In the genomic region with DNA sequence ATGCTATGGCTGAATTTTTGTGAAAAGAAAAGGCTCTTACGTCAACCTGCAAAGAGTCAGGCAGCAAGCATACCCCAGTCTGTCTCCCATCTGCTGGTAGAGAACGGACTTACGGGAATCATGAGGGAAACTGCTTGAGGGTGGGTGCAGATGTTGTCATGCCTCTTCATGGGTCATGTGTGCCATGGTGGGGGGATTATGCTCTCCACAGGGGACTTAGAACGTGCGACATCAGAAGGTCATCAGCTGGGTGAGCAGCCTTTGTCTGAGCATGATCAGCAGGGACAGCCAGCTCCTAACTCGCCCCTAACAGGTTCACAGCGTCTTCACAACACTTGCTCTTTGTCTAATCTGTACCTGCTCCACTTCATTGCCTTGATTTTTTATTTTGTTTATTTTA, we compare ENCODE assay signal across 35 mouse cellular contexts. TPM values are rescaled to one million over a fixed set of nuclear protein-coding genes. Genes with fewer than 3 reads are reported as not detected.
"Had no signal": no experiment of that assay in that cellular context is flagged by ENCODE, and none has a peak within 500 bp of the region (broad histone marks: within the 10 kb centered on the region; RNA-seq: fewer than 3 reads in every experiment).

No protein-coding gene starts in this region.

- H3K27ac ChIP-seq: heart, embryonic 13.5 days; heart, embryonic 15.5 days; hindbrain, embryonic 13.5 days; hindbrain, embryonic 15.5 days; hindbrain, postnatal 0 days; kidney, embryonic 15.5 days; kidney, postnatal 0 days; limb, embryonic 13.5 days; limb, embryonic 15.5 days; liver, embryonic 12.5 days; liver, embryonic 14.5 days had no signal

- H3K9ac ChIP-seq: heart, embryonic 13.5 days; heart, embryonic 15.5 days; hindbrain, embryonic 13.5 days; hindbrain, embryonic 15.5 days; kidney, embryonic 15.5 days; limb, embryonic 13.5 days; limb, embryonic 15.5 days; liver, embryonic 12.5 days; liver, embryonic 14.5 days had no signal

- H3K36me3 ChIP-seq: heart, embryonic 13.5 days; heart, embryonic 15.5 days; hindbrain, embryonic 13.5 days; hindbrain, embryonic 15.5 days; kidney, embryonic 15.5 days; limb, embryonic 13.5 days; limb, embryonic 15.5 days; liver, embryonic 12.5 days had no signal

- H3K27me3 ChIP-seq: heart, embryonic 15.5 days had no signal

- H3K4me2 ChIP-seq: heart, embryonic 11.5 days; heart, embryonic 13.5 days; heart, embryonic 15.5 days; hindbrain, embryonic 13.5 days; hindbrain, embryonic 15.5 days; kidney, embryonic 15.5 days; limb, embryonic 13.5 days; limb, embryonic 15.5 days; liver, embryonic 12.5 days had no signal

- H3K9me3 ChIP-seq: heart, embryonic 15.5 days; hindbrain, embryonic 15.5 days; kidney, embryonic 15.5 days; limb, embryonic 15.5 days; liver, embryonic 12.5 days had no signal

- H3K4me1 ChIP-seq: heart, embryonic 13.5 days; hindbrain, embryonic 15.5 days; kidney, embryonic 15.5 days; limb, embryonic 13.5 days; limb, embryonic 15.5 days; liver, embryonic 12.5 days had no signal

- ATAC-seq: hindbrain, postnatal 0 days; intestine, embryonic 16.5 days; liver, embryonic 12.5 days had no signal

- DNase-seq: gastrocnemius, postnatal 14 days; gastrocnemius, postnatal 36 days; heart, postnatal 14 days; heart, postnatal 36 days; kidney, adult 11 months; kidney, adult 2 months; kidney, adult 9 months; kidney, postnatal 14 days; kidney, postnatal 36 days; layer of hippocampus, adult 9-11 months; layer of hippocampus, postnatal 36 days; left cerebral cortex, postnatal 4 days had no signal

- H3K4me3 ChIP-seq: heart, embryonic 13.5 days; heart, embryonic 15.5 days; hindbrain, embryonic 13.5 days; hindbrain, embryonic 15.5 days; kidney, embryonic 15.5 days; limb, embryonic 13.5 days; limb, embryonic 15.5 days; liver, embryonic 12.5 days had no signal

RNA-seq across cellular contexts. Expression of a gene that starts 26.9 kb away (rescaled TPM):
- total RNA-seq: gastrocnemius, adult 18-20 months; gastrocnemius, adult 8-10 months; gastrocnemius, postnatal 14 days; gastrocnemius, postnatal 36 days; heart, adult 8-10 months; heart, postnatal 14 days; heart, postnatal 36 days; hematopoietic stem cell, adult 5-6 weeks; liver, adult 2 months had no signal
- polyA plus RNA-seq: gonadal fat pad, adult 2 months; heart, embryonic 11.5 days; heart, embryonic 13.5 days; heart, embryonic 15.5 days; heart, postnatal 0 days; intestine, embryonic 14.5 days; intestine, embryonic 16.5 days; kidney, adult 2 months; kidney, embryonic 15.5 days; kidney, postnatal 0 days; large intestine, adult 2 months; limb, embryonic 11.5 days; limb, embryonic 13.5 days; limb, embryonic 15.5 days; liver, adult 2 months; liver, embryonic 12.5 days; liver, embryonic 14.5 days had no signal
